Mouse (Mus musculus) CD8-positive naive resting alpha-beta T cell, adult 2 months (primary cell): ENCODE data around the gene Ano2.

Experiments used
- DNase-seq, 2 experiments: peaks; one replicate each; pipeline ENCODE4 v3.0.0; 2022; ENCODE audit warnings: low read depth in 2 of 2, low spot score in 2 of 2

The Ano2 gene

DNA sequence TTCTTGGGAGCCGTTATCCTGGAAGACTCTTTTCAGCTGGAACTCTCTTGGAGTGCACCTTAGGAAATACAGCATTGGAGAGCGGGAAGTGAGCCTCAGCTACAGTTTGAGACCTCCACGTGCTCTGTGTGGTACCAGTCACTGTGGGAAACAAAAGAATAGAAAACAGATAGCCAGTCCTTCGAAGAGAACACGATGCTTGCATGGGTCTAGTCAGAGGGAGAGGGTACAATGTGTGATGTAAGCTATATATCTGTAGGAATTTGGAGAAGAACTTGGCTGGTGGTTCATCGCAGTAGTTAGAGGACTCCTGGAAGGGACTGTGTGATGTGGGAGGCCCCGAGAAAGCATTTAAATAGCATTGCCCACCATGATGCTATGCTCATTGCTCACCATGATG, 189.1 kb downstream of the Ano2 start:
- no peak for DNase-seq

DNA sequence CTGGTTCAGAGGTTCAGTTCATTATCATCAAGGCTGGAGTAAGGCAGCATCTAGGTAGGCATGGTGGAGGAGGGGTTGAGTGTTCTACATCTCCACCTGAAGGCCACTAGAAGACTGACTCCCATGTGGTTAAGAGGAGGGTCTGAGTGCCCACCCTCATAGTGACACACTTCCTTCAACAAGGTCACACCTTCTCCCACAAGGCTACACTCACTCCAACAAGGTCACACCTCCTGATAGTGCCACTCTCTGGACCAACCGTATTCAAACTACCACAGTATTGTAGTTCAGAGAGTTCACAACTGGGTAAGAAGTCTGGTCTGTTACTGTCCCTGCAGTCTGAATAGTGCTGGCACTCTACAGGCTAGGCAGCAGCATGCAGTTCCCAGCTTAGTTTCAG, 198.4 kb downstream of the Ano2 start:
- DNase-seq, result no peak

DNA sequence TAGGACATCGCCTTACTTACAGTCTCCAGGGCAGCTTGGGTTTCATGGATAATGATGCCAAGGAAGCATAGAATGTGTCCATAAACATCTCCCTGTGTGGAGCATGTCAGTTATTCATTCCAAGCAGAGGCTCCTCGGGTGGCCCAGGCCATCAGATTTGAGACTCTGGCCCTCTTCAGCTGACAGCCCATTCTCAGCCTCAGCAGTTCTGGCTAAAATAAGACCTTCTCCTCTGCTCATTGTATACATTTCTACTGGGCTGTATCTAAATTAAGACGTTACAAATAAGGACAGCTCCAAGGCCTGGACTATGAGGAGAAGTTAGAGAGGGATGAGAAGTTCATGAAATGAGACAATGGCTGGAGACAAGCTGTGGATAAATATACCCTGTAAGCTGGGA, 204.1 kb downstream of the Ano2 start:
- DNase-seq, result no peak

DNA sequence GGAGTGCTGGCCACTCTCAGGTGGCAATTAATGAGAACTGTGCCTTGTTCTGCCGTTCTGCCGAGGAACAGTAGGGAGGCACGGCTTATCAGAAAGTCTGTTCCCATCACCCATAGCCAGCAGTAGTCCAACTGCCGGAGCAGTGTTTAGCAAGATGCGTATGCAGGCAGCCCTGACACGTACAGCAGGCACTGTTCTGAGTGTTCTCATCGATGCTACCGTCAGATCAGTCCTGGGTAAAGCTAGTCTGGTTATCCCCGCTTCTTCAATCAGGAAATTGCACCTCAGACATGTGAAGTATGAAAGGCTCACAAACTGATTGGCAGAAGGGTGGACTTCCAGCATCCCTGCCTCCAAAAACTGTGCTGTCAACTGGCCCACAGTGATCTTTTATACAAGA, 224.2 kb downstream of the Ano2 start:
- DNase-seq, result no peak

DNA sequence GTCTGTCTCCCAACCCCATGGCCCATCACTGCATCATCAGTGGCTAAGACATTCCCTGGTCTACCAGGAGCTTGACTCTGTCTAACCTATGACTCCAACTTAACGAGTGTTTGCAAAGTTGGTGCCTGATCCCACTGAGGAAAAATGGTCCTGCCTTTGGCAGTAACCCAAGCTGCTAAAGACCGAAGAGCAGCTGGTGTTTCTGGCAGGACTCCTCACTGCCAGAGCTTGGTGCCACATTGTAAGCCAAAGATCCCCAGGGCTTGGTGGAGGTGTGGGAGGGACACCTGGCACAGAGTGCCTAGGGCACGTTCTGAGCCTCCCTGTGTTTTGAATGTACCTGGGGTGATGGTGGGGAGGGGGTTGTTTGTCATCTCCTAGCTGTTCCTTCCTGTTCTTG, 232.5 kb downstream of the Ano2 start:
- DNase-seq, result no peak

DNA sequence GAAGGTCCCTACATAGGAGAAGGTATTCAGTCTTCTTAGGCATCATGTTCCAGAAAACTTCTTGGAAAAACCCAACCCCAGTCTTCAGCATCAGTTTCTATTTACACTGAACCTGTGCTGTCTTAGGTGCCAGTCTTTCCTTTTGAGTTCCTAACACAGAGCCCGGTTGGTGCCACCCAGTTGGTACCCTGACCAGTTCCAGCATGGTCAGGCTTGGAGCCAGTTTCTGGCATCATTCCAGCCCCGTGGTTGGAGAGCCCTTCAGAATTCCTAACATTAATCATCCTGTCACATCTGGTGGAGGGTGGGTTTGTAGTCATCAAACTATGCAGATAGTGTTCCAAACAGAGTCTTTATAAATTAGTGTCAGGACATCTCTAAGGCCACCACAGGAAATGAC, 234.8 kb downstream of the Ano2 start:
- DNase-seq, result no peak

DNA sequence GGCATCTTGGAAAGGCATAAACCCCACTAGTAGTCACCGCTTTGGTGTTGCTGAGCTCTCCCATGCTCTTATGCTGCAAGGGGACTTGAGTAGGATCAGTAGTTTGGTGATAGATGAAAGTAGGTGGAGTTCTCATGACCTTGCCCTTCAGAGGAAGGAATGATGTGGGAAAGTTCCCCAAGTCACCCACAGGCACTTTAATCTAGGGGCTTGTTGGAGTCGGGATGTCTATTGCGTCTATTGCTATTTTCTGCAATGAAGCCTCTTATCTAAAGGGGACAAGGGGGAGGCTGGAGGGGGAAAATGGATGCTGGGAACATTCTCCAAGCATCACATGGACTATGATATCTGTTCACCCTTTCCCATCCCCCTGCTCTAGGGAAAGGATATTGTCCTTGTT, 235.6 kb downstream of the Ano2 start:
- no peak for DNase-seq

DNA sequence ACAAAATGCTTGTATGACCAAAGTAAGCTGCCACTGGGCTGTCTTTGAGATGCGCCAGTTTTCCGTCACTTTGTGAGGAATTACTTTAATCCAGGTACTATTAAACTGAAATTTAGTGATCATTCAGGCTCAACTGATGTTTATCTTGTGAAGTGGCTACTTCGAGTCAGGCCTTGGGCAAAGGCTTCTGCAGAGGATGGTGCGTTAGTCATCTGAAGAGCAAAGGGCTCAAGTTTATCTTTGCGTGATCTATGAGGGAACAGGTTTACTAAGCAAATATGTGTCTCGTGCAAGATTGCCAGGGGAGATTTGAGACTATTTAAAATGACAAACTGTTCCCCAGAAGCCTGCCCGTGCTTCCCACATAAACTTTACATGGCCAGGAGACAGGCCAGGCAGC, 241.7 kb downstream of the Ano2 start:
- no peak for DNase-seq

DNA sequence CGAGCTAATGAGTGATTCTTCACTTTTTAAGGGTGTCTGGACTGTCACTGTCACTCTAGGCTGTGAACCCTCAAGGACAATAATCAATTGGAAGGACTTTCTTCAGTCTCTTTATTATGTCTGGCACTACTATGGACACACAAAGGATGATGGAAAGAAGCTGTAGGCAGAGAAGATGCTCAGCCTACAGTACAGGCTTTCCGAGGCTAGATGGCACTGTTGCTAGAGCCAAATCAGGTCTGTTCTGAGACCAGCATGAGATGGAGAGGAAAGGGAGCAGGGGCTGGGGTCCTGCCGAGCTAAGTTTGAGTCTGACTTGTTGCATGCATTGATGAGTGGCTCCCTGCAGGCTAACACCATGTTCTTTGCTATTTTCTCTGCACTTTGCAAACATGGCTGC, 264.7 kb downstream of the Ano2 start:
- no peak for DNase-seq

DNA sequence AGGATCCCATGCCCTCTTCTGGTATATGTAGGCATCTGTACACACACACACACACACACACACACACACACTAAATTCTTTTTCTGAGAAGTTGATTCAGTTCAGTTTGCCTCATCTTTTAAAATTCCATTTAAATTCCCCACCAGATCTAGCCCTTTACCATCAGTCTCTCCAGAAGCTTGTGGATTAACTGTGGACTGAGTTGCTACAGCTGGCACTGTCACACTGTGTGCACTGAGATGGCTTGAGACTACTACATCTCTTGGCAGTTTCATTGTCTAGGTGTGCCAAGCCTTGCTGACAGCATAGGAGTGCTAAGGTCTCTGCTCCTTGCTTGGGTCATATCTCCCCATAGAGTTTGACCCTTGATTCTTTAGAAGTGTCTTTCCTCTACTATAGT, 283.3 kb downstream of the Ano2 start:
- DNase-seq, result no peak

DNA sequence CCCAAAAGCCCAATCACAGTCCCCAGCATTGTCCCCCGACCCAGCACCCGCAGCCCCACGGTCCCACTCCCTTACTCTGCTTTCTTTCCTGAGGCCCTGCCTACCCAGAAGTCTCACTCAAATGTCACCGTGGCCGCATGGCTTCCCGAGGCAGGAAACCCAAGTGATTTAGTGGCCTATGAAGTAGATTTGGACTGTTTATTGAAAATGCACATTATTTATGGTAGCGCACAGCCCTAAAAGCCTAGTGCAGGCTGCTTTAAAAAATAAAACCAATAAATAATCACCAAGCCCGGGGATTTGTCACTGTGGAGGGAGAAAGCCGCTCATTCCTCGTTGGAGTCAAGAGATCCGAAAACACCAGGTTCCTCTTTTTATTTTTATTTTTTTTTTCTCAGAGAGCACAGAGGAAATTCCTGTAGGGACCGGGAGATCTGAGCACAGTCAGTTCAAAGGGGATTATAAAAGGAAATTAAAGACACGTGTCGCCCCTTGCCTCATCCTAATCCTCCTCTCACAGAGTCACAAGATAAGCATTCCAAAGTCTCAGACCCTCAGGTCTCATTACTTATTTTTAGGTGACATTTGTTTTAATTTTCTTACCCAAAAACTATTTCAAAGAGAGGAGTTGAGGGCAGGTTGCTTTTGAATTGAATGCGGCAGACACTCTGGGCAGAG, 285.7 kb downstream of the Ano2 start:
- no peak for DNase-seq

DNA sequence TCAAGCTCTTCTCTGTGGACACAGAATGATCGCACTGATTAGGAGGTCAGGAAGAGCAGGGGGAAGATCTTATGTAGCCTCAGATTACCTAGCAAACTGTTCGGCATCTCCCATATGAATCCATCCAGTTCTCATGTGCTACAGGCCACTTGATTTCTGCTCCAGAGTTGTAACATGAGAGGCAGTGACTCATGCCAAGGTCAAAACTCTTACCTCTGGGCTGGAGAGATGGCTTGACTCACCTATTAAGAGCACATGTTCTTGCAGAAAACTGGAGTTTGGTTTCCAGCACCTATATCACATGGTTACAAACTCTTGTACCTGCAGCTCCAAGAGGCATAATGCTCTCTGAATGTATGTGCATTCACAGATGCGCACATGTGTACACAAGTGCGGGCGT, 289.4 kb downstream of the Ano2 start:
- DNase-seq, result no peak

DNA sequence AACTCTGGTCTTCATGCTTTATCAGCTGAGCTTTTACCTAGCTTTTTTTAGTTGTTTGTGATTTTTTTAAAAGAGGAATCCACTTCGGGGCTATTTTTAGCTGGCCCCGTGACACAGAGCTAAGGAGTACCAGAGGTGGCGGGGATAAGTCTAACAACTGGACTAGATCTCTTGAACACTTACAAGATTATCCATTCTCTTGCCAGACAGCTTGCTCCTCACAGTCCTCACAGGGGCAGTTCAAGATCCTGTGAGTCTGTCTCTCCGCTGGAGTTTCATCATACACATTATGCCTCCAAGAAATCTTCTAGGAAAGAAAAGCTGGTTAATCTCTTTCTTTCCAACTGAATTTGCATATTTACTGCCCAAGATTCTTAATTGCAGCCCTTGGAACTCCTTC, 293.8 kb downstream of the Ano2 start:
- no peak for DNase-seq

DNA sequence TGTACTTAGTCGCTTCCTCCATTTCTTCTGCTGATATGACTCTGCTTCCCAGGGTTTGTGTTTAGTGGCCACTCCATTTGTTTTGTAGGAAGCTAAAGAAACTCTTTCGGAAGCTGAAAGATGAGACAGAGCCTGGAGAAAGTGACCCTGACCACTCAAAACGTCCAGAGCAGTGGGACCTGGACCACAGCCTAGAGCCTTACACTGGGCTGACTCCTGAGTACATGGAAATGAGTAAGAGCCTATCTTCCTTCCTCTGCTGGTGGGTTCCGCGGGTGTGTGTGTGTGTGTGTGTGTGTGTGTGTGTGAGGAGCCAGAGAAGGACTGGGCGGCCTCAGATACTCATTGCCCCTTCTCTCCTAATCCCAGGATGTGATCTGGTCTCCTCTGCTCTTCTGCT, 302.5 kb downstream of the Ano2 start:
- no peak for DNase-seq

DNA sequence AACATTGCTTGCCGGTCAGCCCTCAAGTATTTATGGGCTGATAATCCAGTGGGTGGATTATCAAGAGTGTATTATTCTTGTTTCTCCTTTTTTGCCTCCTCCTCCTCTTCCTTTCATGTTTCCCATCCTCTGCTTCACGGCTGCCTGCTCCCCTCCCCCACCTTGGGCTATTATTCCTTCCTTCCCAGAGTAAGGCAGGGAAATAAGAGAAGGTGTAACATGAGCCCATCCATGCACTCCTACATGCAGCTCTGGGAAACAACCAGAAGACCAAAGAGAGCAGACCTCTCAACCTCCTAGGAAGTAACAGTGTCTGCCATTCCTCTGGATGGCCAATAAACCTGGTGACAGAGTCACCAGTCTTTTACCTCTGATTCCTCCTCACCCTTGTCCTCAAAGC, 311.6 kb downstream of the Ano2 start:
- DNase-seq, result no peak

DNA sequence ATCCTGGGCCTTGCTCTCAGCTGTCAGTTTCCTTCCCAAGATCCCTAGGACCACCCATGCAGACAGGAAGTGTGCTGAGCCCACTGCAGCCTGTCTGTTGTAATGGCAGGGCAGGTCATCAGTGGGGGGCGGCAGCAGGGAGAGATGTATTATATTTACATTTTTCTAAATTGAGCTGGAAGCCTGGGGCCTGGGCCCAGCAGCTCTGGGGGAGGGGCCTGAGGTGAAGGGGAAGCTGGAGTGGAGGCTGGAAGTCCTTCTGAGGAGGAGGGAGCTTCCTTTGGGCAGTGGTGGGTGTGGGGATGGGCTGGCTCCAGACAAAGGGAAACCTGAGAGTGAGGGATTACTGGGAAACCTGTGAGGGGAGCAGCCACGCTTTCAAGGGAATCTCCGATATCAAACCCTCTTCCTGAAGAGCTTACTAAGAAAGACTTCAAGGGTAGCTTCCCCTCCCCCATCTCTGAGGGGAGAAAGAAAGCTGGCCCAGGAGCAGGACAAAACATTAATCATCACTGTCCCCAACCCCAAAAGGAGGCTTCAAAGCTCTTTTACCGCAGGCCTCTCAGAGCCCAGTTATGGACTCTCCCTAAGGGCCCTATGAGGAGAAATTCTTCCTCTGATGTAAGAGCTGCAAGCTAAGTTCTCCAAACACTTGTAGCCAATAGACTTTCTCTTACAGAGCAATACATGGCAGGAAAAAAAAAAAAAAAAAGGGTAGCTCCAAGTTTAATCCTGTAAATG, 313.0 kb downstream of the Ano2 start:
- DNase-seq, result no peak

DNA sequence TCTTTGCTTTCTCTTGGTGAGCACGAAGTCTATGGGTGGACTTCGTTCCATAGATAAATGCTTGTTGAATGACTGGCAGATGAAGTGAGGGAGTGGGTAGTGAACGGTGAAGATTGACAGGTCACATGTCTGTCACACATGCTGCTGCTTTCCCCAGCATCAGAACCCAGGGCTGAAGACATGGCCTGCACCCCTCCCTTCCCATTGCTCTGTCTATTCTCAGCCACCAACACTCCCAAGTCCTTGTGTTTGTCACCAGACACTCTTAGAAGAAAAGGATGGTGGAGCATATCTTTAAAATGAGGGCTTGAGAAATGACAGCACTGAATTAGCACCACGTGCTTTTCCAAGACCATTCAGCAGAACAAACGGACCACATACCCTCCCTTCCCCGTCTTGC, 316.4 kb downstream of the Ano2 start:
- DNase-seq, result no peak

DNA sequence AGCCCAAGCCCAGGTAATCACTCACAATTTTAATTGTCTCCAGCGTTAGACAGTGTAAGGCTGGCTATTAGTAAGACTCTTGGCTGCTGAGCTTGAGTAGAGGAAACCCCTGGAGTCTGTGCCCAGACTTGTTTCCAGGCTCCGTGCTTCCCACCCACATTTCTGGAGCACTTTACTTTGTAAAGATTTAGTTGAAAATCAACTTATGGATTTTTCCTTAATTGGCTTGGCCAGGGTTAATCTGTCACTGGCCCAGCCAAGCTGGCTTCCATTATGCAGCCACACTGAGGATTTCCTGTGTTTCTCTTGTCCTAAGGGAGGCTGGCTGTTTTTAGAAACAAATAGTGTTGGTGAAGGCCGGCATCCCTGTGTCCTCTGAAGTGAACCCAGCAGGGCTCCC, 318.9 kb downstream of the Ano2 start:
- no peak for DNase-seq

DNA sequence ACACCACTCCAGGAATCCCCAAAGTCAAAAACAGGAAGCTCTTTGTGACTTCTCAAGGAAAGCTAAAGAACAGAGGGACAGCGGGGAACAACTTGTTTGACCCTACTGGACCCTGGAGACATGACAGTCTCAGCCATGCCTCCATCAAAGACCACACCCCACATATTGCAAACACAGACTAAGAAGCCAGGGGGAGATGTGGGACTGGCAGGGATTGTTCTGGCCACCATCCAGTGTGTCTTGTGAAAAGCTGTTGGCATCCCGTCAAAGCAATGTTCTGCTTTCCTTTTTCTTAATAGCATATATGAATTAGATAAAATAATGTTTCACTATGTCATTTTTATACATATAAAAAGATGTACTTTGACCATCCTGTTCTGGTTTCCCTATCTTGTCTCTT, 326.8 kb downstream of the Ano2 start:
- no peak for DNase-seq

DNA sequence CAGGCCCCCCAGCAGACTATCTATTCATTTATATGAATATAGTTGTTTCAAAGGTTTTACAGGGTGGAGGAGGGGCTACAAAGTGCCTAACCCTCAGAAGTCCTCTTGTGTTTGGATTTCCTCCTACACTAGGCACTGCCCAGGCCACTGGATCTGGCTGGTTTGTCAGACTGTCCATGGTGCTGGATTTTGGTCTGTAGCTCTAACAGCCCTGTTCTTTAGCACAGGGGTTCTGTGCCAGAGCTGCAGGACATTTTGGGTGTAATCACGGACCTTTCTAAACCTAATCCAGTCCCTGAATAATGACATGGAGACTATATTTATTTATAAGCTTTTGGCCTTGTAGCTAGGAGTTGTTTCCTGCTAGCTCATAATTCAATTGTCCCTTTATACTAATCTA, 328.2 kb downstream of the Ano2 start:
- no peak for DNase-seq

DNA sequence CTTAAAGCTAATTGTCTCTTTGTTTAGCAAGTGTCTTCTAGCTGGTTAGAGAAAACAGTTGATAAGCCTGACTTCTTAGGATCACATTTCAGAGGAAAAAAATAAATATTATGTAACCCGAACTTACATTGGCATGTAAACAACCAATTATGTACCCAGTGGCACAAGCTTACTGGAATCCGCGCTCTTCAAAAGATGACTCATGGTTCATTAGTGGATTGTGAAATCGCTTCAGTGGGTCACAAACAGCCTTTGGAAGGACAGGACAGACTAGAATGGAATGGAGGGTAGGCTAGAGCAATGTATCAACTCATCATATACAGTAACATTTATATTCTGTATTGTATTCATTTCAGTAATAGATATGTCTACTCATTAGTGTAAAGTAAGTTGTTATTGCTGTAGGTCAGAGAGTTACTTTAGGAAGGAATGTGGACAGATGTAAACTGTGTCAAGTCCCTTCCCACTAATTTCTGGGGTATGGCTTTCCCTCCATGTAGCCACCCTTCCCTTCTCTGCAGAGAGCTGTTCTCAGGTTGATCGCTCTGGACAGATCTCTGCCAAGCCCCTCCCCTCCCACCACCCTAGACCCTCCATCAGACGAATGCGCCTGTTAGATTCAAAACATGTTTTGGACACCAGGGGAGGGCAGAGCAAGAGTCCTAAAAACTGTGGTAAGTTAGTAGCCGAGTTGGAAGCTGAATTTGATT, 343.6 kb downstream of the Ano2 start:
- no peak for DNase-seq

DNA sequence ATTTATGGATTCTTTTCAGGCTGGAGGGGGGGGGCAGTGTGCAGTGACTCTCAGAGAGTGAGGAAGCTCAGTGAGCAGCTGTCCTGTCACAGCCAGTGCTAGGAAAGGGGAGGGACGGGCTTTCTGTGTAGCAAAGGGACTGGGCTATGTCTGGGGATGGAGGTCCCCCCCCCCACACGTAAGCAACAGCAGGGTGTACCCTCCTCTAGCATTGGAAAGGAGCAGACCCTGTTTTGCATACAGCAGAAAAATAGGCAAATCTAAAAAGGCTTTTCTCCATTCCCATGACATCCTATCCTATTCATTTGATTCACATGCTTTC, 344.1 kb downstream of the Ano2 start:
- no peak for DNase-seq

DNA sequence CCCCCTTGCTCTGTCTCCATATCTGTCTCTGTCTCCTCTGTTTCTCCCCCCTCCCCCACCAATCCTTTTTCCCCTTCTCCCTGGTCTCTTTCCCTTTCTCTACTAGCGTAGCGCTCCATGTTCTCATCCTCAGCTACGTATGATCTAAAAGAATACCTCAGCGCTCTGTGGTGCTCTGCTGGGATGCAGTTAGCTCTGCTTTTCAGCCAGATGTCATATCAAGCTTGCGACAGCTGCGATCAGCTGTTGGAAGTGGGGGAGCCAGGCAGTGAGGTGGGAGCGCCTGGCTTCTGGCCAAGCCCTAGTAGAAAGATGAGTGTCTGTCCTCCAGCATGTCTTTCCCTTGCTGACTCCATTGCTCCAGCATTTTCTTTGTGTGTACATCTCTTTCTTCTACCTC, 344.5 kb downstream of the Ano2 start:
- DNase-seq, result no peak
